Mouse (Mus musculus) T-helper 1 cell (primary cell): ENCODE measurements around the gene Gm15737.

Experiments used
- in situ Hi-C: fragments of 300-600 bp; cut with MboI, MseI; formaldehyde crosslinking; loops from one replicate; pipeline ENCODE4 v1.15.1; 2025; ENCODE audit warnings: high pct_unique_total_duplicates

The Gm15737 gene

GRCm38 (mm10) chr6:92869089-92869581 lies at the start of gene Gm15737:
Gene Gm15737 (plus strand): TSS chr6:92869357.
- in situ Hi-C loops = no loop called here

DNA sequence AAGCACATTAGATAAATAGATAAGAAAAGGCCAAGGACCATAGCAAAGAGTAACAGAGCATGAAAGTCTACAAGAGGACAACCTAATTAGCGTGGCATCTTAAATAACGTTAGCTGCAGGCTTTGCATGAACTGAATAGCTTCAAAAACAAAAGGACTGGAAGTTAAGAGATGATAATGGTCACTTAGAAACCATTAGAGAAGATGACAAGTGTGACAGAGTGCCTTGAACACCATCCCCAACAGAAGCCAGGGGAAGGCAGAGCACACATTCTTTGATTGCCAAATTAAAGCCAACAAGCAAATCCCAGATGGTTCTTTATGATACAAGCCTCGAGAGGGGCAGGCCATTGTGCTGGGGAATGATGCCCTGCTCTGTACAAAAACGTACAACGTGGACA lies 47.6 kb upstream of the Gm15737 start:
- in situ Hi-C loops = no loop called here

DNA sequence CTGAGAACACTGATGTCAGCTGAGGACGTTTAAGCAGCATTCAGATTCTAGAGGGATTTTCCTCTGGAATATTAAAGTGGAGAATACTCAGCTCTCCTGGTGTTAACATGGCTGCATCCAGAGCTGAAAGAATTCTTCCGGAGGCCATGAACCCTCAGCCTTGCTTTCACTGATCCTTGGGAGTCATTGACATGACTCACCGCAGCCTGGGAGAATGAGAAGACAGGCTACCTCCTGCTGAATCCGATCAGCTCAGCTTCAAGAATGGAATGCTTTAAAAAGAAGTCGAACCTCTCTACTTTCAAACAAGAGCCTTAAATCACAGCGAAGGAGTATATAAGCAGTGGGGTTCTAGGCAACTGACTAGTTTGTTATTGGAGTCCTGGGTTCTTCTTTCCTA lies 47.2 kb upstream of the Gm15737 start:
- in situ Hi-C loops = no loop called here

- in situ Hi-C loops = no loop called here
Measured at GRCm38 (mm10) chr6:92823991-92824390, 45.2 kb upstream of the Gm15737 start.

- in situ Hi-C loops = no loop called here
Measured at GRCm38 (mm10) chr6:92826561-92826960, 42.6 kb upstream of the Gm15737 start.

GRCm38 (mm10) chr6:92827360-92827759 lies 41.8 kb upstream of the Gm15737 start:
- in situ Hi-C loops = no loop called here

DNA sequence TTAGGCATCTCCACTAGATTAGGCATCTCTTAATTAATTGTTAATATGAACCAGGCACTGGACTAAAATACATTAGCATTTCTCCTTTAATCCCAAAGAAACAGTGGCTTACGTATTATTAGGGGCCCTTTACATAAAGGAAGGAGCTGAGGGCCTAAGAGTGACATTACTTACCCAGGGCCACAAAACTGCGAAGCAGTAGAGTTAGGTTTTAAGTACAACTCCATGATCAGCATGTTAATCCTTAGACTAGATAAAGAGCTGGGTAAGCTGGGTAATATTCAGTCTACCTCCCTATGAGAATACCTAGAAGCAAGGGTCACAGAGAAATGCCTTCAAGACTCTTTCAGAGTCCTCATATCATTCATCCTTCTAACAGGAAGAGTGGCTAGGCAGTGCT lies 40.0 kb upstream of the Gm15737 start:
- in situ Hi-C loops = no loop called here

DNA sequence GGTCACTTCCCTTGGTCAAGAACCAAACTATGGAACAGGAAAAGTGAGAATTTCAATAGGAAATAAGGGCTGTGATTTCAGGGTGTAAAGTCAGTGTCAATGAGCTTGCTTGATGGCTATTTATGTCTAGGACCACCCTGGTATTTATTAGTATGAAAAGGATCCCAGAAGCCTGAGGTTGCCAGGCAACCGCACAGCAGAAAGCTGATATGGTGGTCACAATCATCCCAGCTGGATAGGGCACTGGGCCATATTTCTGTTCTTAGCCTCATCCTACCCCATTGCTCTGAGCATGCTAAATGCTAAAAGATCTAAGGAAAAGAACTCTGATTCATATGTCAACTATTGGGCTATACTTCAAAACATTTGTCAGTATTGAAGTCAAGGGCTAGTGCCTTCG lies 38.1 kb upstream of the Gm15737 start:
- in situ Hi-C loops = no loop called here

GRCm38 (mm10) chr6:92842000-92842399 lies 27.2 kb upstream of the Gm15737 start:
- in situ Hi-C loops = no loop called here

DNA sequence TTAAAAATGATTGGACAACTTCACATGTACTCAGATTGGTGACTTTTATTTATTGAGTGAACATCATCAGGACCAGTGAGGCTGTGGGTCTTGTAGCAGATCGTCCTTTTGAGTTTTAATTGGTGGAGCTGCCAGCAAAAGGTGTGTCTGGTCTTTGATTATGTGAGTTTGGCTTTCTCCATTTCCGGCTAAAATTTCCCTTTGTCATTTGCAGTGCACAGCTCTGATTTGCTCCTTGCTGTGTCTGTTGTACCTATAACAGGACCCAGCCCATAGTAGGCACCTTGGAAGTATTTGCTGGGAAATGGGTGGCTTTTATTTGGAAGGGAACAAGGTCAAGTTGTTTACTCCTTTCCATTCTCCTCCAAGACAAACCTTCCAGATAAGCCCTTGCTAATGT lies 25.7 kb upstream of the Gm15737 start:
- in situ Hi-C loops = no loop called here

- in situ Hi-C loops = no loop called here
Measured at GRCm38 (mm10) chr6:92845898-92846297, 23.3 kb upstream of the Gm15737 start.

DNA sequence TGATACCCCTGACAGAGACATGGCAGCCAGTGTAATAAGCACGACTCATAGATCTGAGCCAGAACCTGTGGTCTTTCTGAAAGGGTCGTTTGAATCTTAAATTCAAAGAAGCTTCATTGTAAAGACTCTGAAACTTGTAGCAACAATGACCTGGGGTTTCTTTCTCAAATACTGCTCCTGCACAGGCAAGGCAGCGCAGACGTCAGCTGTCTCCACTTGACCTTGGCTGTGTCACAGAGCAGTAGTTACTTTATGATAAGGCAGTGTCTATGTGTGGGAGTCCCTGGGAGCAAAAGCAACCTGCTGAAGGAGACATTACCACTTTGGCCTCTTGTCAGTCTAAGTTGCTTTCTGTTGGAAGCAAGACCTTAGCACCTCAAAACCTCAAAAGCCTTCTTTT lies 22.5 kb upstream of the Gm15737 start:
- in situ Hi-C loops = no loop called here

- in situ Hi-C loops = no loop called here
Measured at GRCm38 (mm10) chr6:92849208-92849607, 19.9 kb upstream of the Gm15737 start.

DNA sequence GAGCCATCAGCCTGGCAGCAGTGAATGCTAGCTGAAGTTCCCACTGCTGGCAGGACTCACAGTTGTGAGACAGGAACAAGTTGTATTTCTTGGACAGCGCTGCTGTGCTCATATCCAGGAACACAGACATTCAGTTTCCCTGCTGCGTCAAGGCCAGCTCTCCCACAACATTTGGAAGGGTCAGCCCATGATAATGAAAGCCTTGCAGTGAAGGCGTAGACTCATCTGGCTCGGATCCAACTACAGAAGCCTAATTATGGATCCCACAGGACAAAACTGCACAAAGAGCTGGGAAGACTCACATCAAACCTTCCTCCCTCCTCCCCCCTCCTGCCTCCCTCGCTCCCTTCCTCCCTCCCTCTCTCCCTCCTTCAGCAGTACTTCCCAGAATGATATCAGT lies 18.9 kb upstream of the Gm15737 start:
- in situ Hi-C loops = no loop called here

- in situ Hi-C loops = no loop called here
Measured at GRCm38 (mm10) chr6:92854873-92855272, 14.3 kb upstream of the Gm15737 start.

DNA sequence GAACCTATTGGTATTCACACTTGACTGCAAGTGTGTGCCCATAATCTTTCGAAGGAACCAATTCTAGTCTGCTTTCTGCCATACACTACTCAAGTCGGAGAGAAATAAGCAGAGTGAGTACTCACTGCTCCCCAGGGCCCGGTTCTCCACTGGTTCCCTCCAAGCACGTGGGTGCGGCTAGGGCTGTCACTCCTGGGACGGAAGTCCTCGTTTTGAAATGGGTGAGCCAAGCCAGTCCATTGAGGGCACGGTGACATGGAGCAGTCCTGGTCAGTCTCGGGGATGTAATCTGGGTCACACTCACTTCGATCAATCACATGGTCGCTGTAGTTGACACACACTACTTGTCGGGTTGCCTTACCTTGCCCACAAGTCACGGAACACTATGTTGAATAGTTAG lies 11.4 kb upstream of the Gm15737 start:
- in situ Hi-C loops = no loop called here

- in situ Hi-C loops = no loop called here
Measured at GRCm38 (mm10) chr6:92858721-92859510, 10.2 kb upstream of the Gm15737 start.

DNA sequence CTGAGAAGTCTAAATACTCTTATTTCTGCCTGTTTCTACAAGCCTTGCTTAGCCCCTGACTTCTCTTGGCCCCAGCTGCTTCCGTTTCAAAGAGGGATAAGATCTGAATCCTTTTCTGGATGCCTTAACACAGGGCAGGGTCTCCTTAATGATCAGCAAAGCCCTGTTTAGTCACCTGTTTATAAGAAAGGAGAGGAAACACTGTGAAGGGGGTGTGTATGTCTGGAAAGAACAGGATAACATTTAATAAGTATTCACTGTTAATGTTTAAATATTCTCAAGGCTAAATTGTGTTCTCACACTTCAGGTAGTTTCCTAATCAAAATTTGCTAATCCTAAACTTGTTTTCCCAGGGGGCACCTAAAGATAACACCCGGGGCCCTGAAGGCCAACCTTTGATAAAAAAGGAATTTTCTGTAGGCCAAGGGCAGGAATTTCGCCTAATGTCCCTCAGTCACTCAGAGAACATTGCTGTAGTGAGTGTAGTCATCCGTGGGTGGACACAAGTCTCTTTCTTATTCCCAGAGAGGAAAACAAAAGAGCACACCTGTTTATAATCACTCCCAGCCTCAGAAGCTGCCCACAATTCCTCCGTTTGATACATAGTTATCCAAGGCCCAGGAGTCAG lies 8.8 kb upstream of the Gm15737 start:
- in situ Hi-C loops = no loop called here

GRCm38 (mm10) chr6:92862599-92862998 lies 6.6 kb upstream of the Gm15737 start:
- in situ Hi-C loops = no loop called here

DNA sequence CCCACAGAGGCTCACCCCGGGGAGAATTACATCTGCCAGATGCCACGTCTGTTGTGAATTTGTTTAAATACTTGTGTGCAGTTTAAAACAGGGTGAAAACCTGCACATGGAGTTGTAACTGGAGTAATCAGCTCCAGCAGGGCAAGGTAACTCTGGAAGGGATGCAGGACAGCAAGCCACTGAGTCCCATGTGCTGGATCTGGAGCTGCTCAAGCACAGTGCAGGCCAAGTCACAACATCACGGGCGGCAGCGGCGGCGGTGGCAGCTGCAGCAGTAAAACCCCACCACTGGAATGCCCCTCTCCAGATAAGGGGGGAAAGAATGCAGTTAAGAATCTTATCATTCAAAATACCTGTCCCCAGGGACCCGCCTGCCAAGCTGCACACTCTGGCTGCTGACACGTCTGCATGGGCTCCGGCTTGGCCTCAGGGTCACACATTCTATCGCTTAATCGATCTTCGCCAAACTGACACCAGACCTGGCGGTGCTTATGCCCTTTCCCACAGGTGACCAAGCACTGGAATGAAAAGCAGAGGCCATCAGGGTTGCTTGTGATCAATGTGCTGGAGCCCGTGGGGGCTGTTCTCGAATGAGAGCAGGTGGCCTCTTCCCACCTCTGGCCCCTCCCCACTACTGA lies 544 bp downstream of the Gm15737 start:
- in situ Hi-C loops = loop anchor here (10.0 kb wide), 1 partner anchor 1475 kb away; no protein-coding TSS in a partner anchor

DNA sequence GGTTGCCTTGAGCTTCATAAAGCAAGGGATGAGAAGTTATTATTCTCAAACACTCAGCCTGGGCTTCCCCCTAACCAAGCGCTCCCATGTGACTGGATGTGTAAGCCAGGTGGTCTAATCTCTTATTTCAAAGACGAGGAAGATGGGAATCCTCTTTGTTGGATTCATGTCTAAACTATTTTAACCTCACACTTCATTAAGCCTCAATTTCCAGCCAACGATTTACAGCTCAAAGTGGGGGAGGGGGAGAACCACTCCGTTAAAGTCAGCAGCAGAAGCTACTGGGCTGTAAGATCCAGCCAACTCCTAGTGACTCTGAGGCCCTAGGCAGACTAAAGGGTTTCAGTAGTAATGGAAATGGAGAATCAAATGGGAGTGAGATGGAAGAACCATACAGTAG lies 2.7 kb downstream of the Gm15737 start:
- in situ Hi-C loops = loop anchor here (10.0 kb wide), 1 partner anchor 1477 kb away; no protein-coding TSS in a partner anchor

DNA sequence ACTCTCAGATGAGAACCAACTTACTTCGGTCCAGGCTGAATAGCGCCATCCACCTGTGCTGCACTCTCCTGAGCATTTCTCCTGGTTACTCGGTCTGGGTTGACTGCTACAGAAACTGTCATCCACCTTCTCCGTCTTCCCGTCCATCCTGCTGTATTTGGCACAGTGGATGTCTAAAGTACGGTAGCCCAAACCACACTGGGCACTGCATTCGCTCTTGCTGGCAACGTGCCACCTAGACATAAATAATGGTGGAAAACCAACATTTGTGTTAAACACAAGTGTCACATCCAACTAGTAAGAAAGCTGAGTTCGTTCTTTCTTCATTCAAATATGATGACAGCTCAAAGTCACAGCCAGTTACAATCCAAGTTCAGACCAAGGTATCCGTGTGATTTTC lies 3.6 kb downstream of the Gm15737 start:
- in situ Hi-C loops = loop anchor here (10.0 kb wide), 1 partner anchor 1478 kb away; no protein-coding TSS in a partner anchor
